Mouse (Mus musculus) forebrain, embryonic 11.5 days (tissue): ENCODE data around the gene Snx8. TPM values are rescaled to one million over a fixed set of nuclear protein-coding genes. Genes with fewer than 3 reads are reported as not detected.

Source experiments
- ATAC-seq: fragments of 200-750 bp; cut with Nextera tagmentation; replicated peaks from 2 replicates; pipeline ENCODE4 v1.8.0; 2017; ENCODE audit warnings: moderate TSS enrichment; ENCODE audit not compliant: low FRiP score
- DNase-seq: peaks from one replicate; pipeline ENCODE4 v3.0.0-alpha.2; 2017; ENCODE audit warnings: low spot score
- H3K27ac ChIP-seq: fragments of 300-500 bp; sonication (generic); 2 replicates; pipeline ENCODE4 v1.5.1; 2014; ENCODE audit warnings: low read depth, low read length
- H3K27me3 ChIP-seq: fragments of 300-500 bp; sonication (generic); 2 replicates; pipeline ENCODE4 v1.6.1; 2014; ENCODE audit warnings: mild to moderate bottlenecking, low read length, mixed read lengths; ENCODE audit not compliant: control insufficient read depth, insufficient read depth
- H3K36me3 ChIP-seq: fragments of 300-500 bp; sonication (generic); 2 replicates; pipeline ENCODE4 v1.6.1; 2014; ENCODE audit warnings: mild to moderate bottlenecking, low read length, moderate library complexity, mixed read lengths; ENCODE audit not compliant: control insufficient read depth, insufficient read depth
- H3K4me1 ChIP-seq: fragments of 300-500 bp; sonication (generic); replicated peaks from 2 replicates; pipeline ENCODE4 v1.6.1; 2014; ENCODE audit warnings: low read length, mixed read lengths; ENCODE audit not compliant: control insufficient read depth, insufficient read depth
- H3K4me2 ChIP-seq: fragments of 300-500 bp; sonication (generic); 2 replicates; pipeline ENCODE4 v1.6.1; 2014; ENCODE audit warnings: low read depth, mild to moderate bottlenecking, low read length, moderate library complexity, mixed read lengths; ENCODE audit not compliant: severe bottlenecking
- H3K4me3 ChIP-seq: fragments of 300-500 bp; sonication (generic); 2 replicates; pipeline ENCODE4 v1.5.1; 2014; ENCODE audit warnings: low read depth, low read length
- H3K9ac ChIP-seq: fragments of 300-500 bp; sonication (generic); 2 replicates; pipeline ENCODE4 v1.6.1; 2014; ENCODE audit warnings: low read length
- H3K9me3 ChIP-seq: fragments of 300-500 bp; sonication (generic); 2 replicates; pipeline ENCODE4 v1.6.1; 2016; ENCODE audit warnings: low read length, mixed read lengths; ENCODE audit not compliant: control insufficient read depth
- WGBS: fragments of 180-500 bp; shearing (Covaris S2); extraction: QIAGEN DNeasy Blood & Tissue Kit; methylation state at CpG from one replicate; pipeline ENCODE4 v1.1.7; 2014; 5-methylcytosine and 5-hydroxymethylcytosine counted together
- polyA plus RNA-seq: library from polyadenylated mRNA; unstranded; fragments of >200 nt; fragmentation: Nextera tagmentation; extraction: Ambion mirVana; gene quantifications from 2 replicates; pipeline ENCODE4 v1.2.1, GENCODE M21; 2014

Gene Snx8
- polyA plus RNA-seq, 1 experiment from 2014 or later = 10.6 TPM

- H3K4me3 ChIP-seq = no peak overlapping the region
- H3K9ac ChIP-seq = no peak overlapping the region
These were observed 10.8 kb downstream of the Snx8 start for GRCm38 (mm10) chr5:140378121-140378853.

GRCm38 (mm10) chr5:140375249-140375829 is 13.7 kb downstream of the Snx8 start:
- no peak overlapping the region for H3K4me2 ChIP-seq
- H3K36me3 ChIP-seq = no peaks in the 10 kb centered on the region
- no peak for ATAC-seq
- no peak overlapping the region for H3K4me3 ChIP-seq
- no peaks in the 10 kb centered on the region for H3K4me1 ChIP-seq
- H3K27ac ChIP-seq = no peak overlapping the region
- no peak for DNase-seq
- no peaks in the 10 kb centered on the region for H3K27me3 ChIP-seq
- no peaks in the 10 kb centered on the region for H3K9me3 ChIP-seq
- H3K9ac ChIP-seq = no peak overlapping the region
- WGBS = 88% methylated on average over 4 of the region's 4 CpGs

More at GRCm38 (mm10) chr5:140378121-140378853, 10.8 kb downstream of the Snx8 start:
- Histone ChIP-seq H3K27me3 (no peaks in the 10 kb centered on the region), H3K9me3 (no peaks in the 10 kb centered on the region), H3K4me2 (no peak overlapping the region), H3K4me1 (no peaks in the 10 kb centered on the region), H3K36me3 (no peaks in the 10 kb centered on the region), H3K27ac (no peak overlapping the region)
- ATAC-seq (no peak), DNase-seq (no peak)
- WGBS = 94% methylated on average over 6 of the region's 6 CpGs

- Histone ChIP-seq H3K36me3 (no peaks in the 10 kb centered on the region), H3K9ac (no peak overlapping the region), H3K27me3 (no peaks in the 10 kb centered on the region), H3K27ac (no peak overlapping the region), H3K4me2 (no peak overlapping the region), H3K4me1 (no peaks in the 10 kb centered on the region), H3K4me3 (no peak overlapping the region), H3K9me3 (no peaks in the 10 kb centered on the region)
- WGBS = 77% methylated on average over 3 of the region's 3 CpGs
- DNase-seq (no peak), ATAC-seq (no peak)
These were observed 14.8 kb downstream of the Snx8 start for GRCm38 (mm10) chr5:140374226-140374625.

- H3K36me3 ChIP-seq = no peaks in the 10 kb centered on the region
- no peak overlapping the region for H3K9ac ChIP-seq
- no peaks in the 10 kb centered on the region for H3K4me1 ChIP-seq
- 94% methylated on average over 2 of the region's 2 CpGs for WGBS
- no peak for ATAC-seq
- H3K4me3 ChIP-seq = no peak overlapping the region
- no peaks in the 10 kb centered on the region for H3K27me3 ChIP-seq
- no peak overlapping the region for H3K27ac ChIP-seq
- no peak for DNase-seq
- H3K4me2 ChIP-seq = no peak overlapping the region
- no peaks in the 10 kb centered on the region for H3K9me3 ChIP-seq
These were observed 15.4 kb downstream of the Snx8 start for GRCm38 (mm10) chr5:140373711-140374110.

GRCm38 (mm10) chr5:140371671-140372070 is 17.4 kb downstream of the Snx8 start:
- H3K4me2 ChIP-seq = no peak overlapping the region
- ATAC-seq (no peak), DNase-seq (no peak)
- H3K4me3 ChIP-seq = no peak overlapping the region
- no peak overlapping the region for H3K27ac ChIP-seq
- H3K36me3 ChIP-seq = no peaks in the 10 kb centered on the region
- H3K4me1 ChIP-seq = no peaks in the 10 kb centered on the region
- H3K27me3 ChIP-seq = no peaks in the 10 kb centered on the region
- WGBS = 93% methylated on average over 3 of the region's 3 CpGs
- H3K9ac ChIP-seq = no peak overlapping the region
- no peaks in the 10 kb centered on the region for H3K9me3 ChIP-seq

- H3K4me2 ChIP-seq = no peak overlapping the region
- H3K36me3 ChIP-seq = no peaks in the 10 kb centered on the region
- no peaks in the 10 kb centered on the region for H3K4me1 ChIP-seq
- H3K9me3 ChIP-seq = no peaks in the 10 kb centered on the region
- H3K27me3 ChIP-seq = no peaks in the 10 kb centered on the region
- ATAC-seq (no peak), DNase-seq (no peak)
- WGBS = 90% methylated on average over 6 of the region's 6 CpGs
- H3K4me3 ChIP-seq = no peak overlapping the region
- no peak overlapping the region for H3K9ac ChIP-seq
- H3K27ac ChIP-seq = no peak overlapping the region
These were observed 18.4 kb downstream of the Snx8 start for GRCm38 (mm10) chr5:140370446-140371254.

- no peak overlapping the region for H3K9ac ChIP-seq
- no peak for ATAC-seq
These were observed 19.6 kb downstream of the Snx8 start for GRCm38 (mm10) chr5:140369466-140369865.

GRCm38 (mm10) chr5:140368926-140369325 is 20.1 kb downstream of the Snx8 start:
- no peak overlapping the region for H3K4me3 ChIP-seq
- H3K9me3 ChIP-seq = no peaks in the 10 kb centered on the region
- WGBS = 89% methylated on average over 4 of the region's 4 CpGs
- H3K36me3 ChIP-seq = no peaks in the 10 kb centered on the region
- DNase-seq (no peak), ATAC-seq (no peak)
- no peaks in the 10 kb centered on the region for H3K27me3 ChIP-seq
- H3K27ac ChIP-seq = no peak overlapping the region
- no peak overlapping the region for H3K4me2 ChIP-seq
- H3K4me1 ChIP-seq = no peaks in the 10 kb centered on the region
- H3K9ac ChIP-seq = no peak overlapping the region

More at GRCm38 (mm10) chr5:140369466-140369865, 19.6 kb downstream of the Snx8 start:
- no peaks in the 10 kb centered on the region for H3K4me1 ChIP-seq
- no peak overlapping the region for H3K27ac ChIP-seq
- no peaks in the 10 kb centered on the region for H3K9me3 ChIP-seq
- DNase-seq = no peak
- 93% methylated on average over 2 of the region's 2 CpGs for WGBS
- H3K27me3 ChIP-seq = no peaks in the 10 kb centered on the region
- H3K4me2 ChIP-seq = no peak overlapping the region
- H3K4me3 ChIP-seq = no peak overlapping the region
- no peaks in the 10 kb centered on the region for H3K36me3 ChIP-seq
